In the genomic region with DNA sequence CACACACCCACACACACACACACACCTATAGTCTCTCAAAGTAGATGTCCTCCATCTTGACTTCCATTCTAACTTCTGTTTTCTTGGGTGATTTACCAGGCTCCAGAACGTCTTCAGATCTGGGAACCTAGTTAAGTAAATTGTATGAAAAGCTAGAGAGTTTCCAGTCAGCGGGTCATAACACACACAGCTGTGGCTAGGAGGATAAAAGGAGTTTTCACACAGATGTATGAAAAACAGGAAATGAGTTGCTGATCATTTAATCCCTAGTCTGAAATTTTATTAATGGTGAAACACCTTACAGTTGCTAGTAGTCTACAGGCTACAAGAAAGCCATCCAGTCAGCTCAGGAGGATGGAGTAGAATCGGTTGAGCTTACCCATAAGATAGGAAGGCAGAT, we compare ENCODE assay signal across 23 mouse cellular contexts.
A peak's percentile ranks its signal among the peaks of the same experiment; 100 is the strongest.
DNase-seq lines count a peak whose midpoint lies in the region; ATAC-seq and TF ChIP-seq lines count a peak whose summit lies in the region.
"Had no signal": no experiment of that assay in that cellular context is flagged by ENCODE, and none has a peak within 500 bp of the region (broad histone marks: within the 10 kb centered on the region; RNA-seq: fewer than 3 reads in every experiment).

No protein-coding gene starts in this region.

- H3K9me3 ChIP-seq in CH12.LX (replicated peaks; ENCODE audit: low read length): no peaks in the 10 kb centered on the region
- no peaks in the 10 kb centered on the region for H3K9me3 ChIP-seq in hindbrain, embryonic 11.5 days (ENCODE audit: control insufficient read depth, low read length)
- H3K9me3 ChIP-seq: forebrain, embryonic 10.5 days; G1E; hindbrain, embryonic 13.5 days had no signal

- TF ChIP-seq RAD21 in CH12.LX (IDR thresholded peaks at IDR 0.05; ENCODE audit: low read depth, low read length): no peak

- no peak for TF ChIP-seq CTCF in CH12.LX (conservative IDR thresholded peaks at IDR 0.05 in 1 of 2, IDR thresholded peaks at IDR 0.05 in 1 of 2; ENCODE audit: low read depth in 2 of 2, low read length in 2 of 2)

- WGBS in hindbrain, embryonic 11.5 days: 83% methylated on average over 3 of the region's 3 CpGs

- H3K4me1 ChIP-seq in CH12.LX (ENCODE audit: control insufficient read depth in 1 of 2, insufficient read depth in 2 of 2): peaks cover 34 to 72% of the 10 kb centered on the region in 2 experiments
- H3K4me1 ChIP-seq in hindbrain, embryonic 11.5 days (replicated peaks; ENCODE audit: control insufficient read depth, insufficient read depth, low read length): no peaks in the 10 kb centered on the region
- H3K4me1 ChIP-seq: forebrain, embryonic 10.5 days; hindbrain, embryonic 13.5 days had no signal

- no peaks in the 10 kb centered on the region for H3K27me3 ChIP-seq in CH12.LX (replicated peaks)
- H3K27me3 ChIP-seq in splenic B cell, adult 2 months (ENCODE audit: control insufficient read depth, insufficient read depth, low read length, poor library complexity, severe bottlenecking): no peaks in the 10 kb centered on the region
- H3K27me3 ChIP-seq in hindbrain, embryonic 11.5 days (ENCODE audit: control insufficient read depth, insufficient read depth, low read length): no peaks in the 10 kb centered on the region
- H3K27me3 ChIP-seq: hindbrain, embryonic 13.5 days; Patski had no signal

- H3K4me2 ChIP-seq in CH12.LX (ENCODE audit: insufficient read depth, low read depth, poor library complexity, severe bottlenecking): peak overlapping the region; percentile 14
- no peak overlapping the region for H3K4me2 ChIP-seq in hindbrain, embryonic 11.5 days (replicated peaks; ENCODE audit: low read depth, low read length)
- H3K4me2 ChIP-seq: heart, embryonic 11.5 days; hindbrain, embryonic 13.5 days had no signal

- no peak for TF ChIP-seq POLR2A in CH12.LX (IDR thresholded peaks at IDR 0.05; ENCODE audit: low read depth, low read length)

- no peaks in the 10 kb centered on the region for H3K36me3 ChIP-seq in CH12.LX (replicated peaks in 1 of 2; ENCODE audit: control insufficient read depth in 1 of 2, insufficient read depth in 1 of 2, low read length in 1 of 2)
- no peaks in the 10 kb centered on the region for H3K36me3 ChIP-seq in splenic B cell, adult 2 months (ENCODE audit: control insufficient read depth, insufficient read depth, low read length, poor library complexity, severe bottlenecking)
- no peaks in the 10 kb centered on the region for H3K36me3 ChIP-seq in hindbrain, embryonic 11.5 days (ENCODE audit: control insufficient read depth, insufficient read depth, low read length)
- H3K36me3 ChIP-seq: forebrain, embryonic 10.5 days; G1E; hindbrain, embryonic 13.5 days had no signal

- peak overlapping the region; percentile 12; the same call in 1 of the 2 replicates for H3K9ac ChIP-seq in CH12.LX (ENCODE audit: insufficient read depth, low read depth)
- no peak overlapping the region for H3K9ac ChIP-seq in hindbrain, embryonic 11.5 days (ENCODE audit: low read depth, low read length)
- H3K9ac ChIP-seq: forebrain, postnatal 0 days; hindbrain, embryonic 13.5 days had no signal

- dilution Hi-C loops in CH12.LX (cut with MboI; ENCODE audit: extremely low pct_ligation_motif_present, extremely low pct_unique_long_range_greater_than_20kb, low sequenced_read_pairs): no loop called here

- in situ Hi-C loops in CH12.LX (cut with MboI; ENCODE audit: low pct_ligation_motif_present, low pct_unique_long_range_greater_than_20kb, low sequenced_read_pairs): no loop called here

- no peak for TF ChIP-seq EP300 in CH12.LX (IDR thresholded peaks at IDR 0.05; ENCODE audit: low read length)

- ATAC-seq in hindbrain, embryonic 11.5 days (ENCODE audit: low FRiP score): no peak
- no peak for ATAC-seq in megakaryocyte, adult 5-6 weeks (ENCODE audit: poor library complexity, severe bottlenecking)
- ATAC-seq: forebrain, embryonic 14.5 days; forebrain, postnatal 0 days; hindbrain, embryonic 16.5 days; Patski had no signal

- H3K4me3 ChIP-seq in CH12.LX (replicated peaks in 1 of 3; ENCODE audit: low read depth in 2 of 3, low read length in 2 of 3, poor library complexity in 1 of 3): no peak overlapping the region
- no peak overlapping the region for H3K4me3 ChIP-seq in hindbrain, embryonic 11.5 days (ENCODE audit: low read depth, low read length)
- H3K4me3 ChIP-seq: forebrain, embryonic 10.5 days; gastrocnemius, adult 2 months; hindbrain, embryonic 13.5 days had no signal

- no peaks in the 10 kb centered on the region for H3K79me2 ChIP-seq in CH12.LX (replicated peaks; ENCODE audit: control insufficient read depth, extremely low read depth, insufficient read depth, poor library complexity, severe bottlenecking)

- H3K27ac ChIP-seq in CH12.LX (ENCODE audit: insufficient read depth, low read depth): peak overlapping the region; percentile 54
- H3K27ac ChIP-seq in hindbrain, embryonic 11.5 days (ENCODE audit: low read depth, low read length): no peak overlapping the region
- H3K27ac ChIP-seq: forebrain, embryonic 10.5 days; gastrocnemius, adult 2 months; hindbrain, embryonic 13.5 days had no signal

- peak; percentile 56 for DNase-seq in CD4-positive helper T cell, adult 2 months (ENCODE audit: low read depth, low spot score)
- DNase-seq in CH12.LX (ENCODE audit: extremely low read depth): no peak
- peak; percentile 73 for DNase-seq in induced T-regulatory cell, adult 2 months (ENCODE audit: low read depth)
- peak; percentile 31 for DNase-seq in splenic B cell, adult 2 months (ENCODE audit: low read depth, low spot score)
- no peak for DNase-seq in hindbrain, embryonic 11.5 days (ENCODE audit: low spot score)
- no peak for DNase-seq in right cerebral cortex, postnatal 14 days
- DNase-seq: adrenal gland, adult 8-10 months; adrenal gland, postnatal 25 days; cerebellum, adult 11-12 months; cerebellum, adult 8-10 months; cerebellum, postnatal 10 days; cerebellum, postnatal 36 days; forebrain, postnatal 0 days; gastrocnemius, adult 2 months; gastrocnemius, postnatal 14 days had no signal

TF ChIP-seq in CH12.LX, 34 proteins besides CTCF, POLR2A, EP300 and RAD21:
- TF ChIP-seq NELFE (IDR thresholded peaks at IDR 0.05; ENCODE audit: low read depth, low read length): no peak
- 0 out of 2 replicates have a peak, but pooled peaks have one; percentile 3 for TF ChIP-seq ELF1 (IDR thresholded peaks at IDR 0.05; ENCODE audit: low read depth, low read length)
- TF ChIP-seq MYC (IDR thresholded peaks at IDR 0.05; ENCODE audit: low read depth, low read length): no peak
- no peak for TF ChIP-seq PAX5 (IDR thresholded peaks at IDR 0.05; ENCODE audit: low read length)
- TF ChIP-seq USF2 (conservative IDR thresholded peaks at IDR 0.05; ENCODE audit: low read depth, low read length): no peak
- TF ChIP-seq GABPA (IDR thresholded peaks at IDR 0.05; ENCODE audit: insufficient replicate concordance, low read depth, low read length): no peak
- no peak for TF ChIP-seq JUND (conservative IDR thresholded peaks at IDR 0.05; ENCODE audit: low read depth, low read length)
TF ChIP-seq in CH12.LX: peak in this region for 1.

Comparison
In these comparisons a context has a peak if more than half of its experiments do, and no peak if none do; other contexts are left out.
1. DNase-seq: peak in CD4-positive helper T cell, adult 2 months (single experiment), induced T-regulatory cell, adult 2 months (single experiment) and splenic B cell, adult 2 months (single experiment); none in CH12.LX (single experiment), hindbrain, embryonic 11.5 days (single experiment) and right cerebral cortex, postnatal 14 days (single experiment).